Mouse (Mus musculus): ENCODE measurements around the gene Pdcd11.

DNA sequence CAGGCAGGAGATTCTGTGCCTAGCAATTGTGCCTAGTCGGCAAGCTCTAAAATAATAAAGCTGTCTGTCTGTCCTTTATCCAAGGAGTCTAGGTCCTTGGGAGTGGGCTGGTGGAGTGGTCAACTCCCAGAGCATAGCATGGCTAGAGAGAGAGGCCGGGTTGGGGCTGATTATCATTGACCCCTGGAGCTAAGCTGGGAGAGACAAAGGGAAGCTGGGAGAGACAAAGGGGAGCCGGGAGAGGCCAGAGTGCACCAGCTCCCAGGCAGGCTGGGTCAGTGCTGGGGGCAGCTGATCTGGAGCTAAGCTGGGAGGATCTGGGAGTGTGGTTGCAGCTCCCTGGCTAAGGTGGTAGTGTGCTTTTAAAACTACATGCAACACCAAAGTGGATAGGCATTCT lies 76.2 kb downstream of the Pdcd11 start:
- TF ChIP-seq CTCF (IDR thresholded peaks at IDR 0.05) (no peak), EP300 (IDR thresholded peaks at IDR 0.05) (no peak)

Measured in lung, postnatal 0 days (tissue).